In genomic region chr4:155187192-155187674, GRCm38 (mm10) we compare ENCODE assay signal across 8 mouse cellular contexts. TPM values are rescaled to one million over a fixed set of nuclear protein-coding genes. Genes with fewer than 3 reads are reported as not detected.
DNase-seq lines count a peak whose midpoint lies in the region; ATAC-seq and TF ChIP-seq lines count a peak whose summit lies in the region.
"Had no signal": no experiment of that assay in that cellular context is flagged by ENCODE, and none has a peak within 500 bp of the region (broad histone marks: within the 10 kb centered on the region; RNA-seq: fewer than 3 reads in every experiment).

No protein-coding gene starts in this region.

- WGBS in neural tube, embryonic 11.5 days: 26% methylated on average over 3 of the region's 3 CpGs
- WGBS in heart, embryonic 10.5 days: 29% methylated on average over 3 of the region's 3 CpGs
- WGBS in liver, embryonic 15.5 days (ENCODE audit: insufficient replicate concordance): 11% methylated on average over 3 of the region's 3 CpGs
- 57% methylated on average over 3 of the region's 3 CpGs for WGBS in stomach, postnatal 0 days

- H3K27me3 ChIP-seq in neural tube, embryonic 11.5 days (ENCODE audit: control insufficient read depth, insufficient read depth, low read length): no peaks in the 10 kb centered on the region
- no peaks in the 10 kb centered on the region for H3K27me3 ChIP-seq in heart, embryonic 10.5 days (ENCODE audit: insufficient read depth, poor library complexity, severe bottlenecking)
- H3K27me3 ChIP-seq in liver, embryonic 15.5 days: no peaks in the 10 kb centered on the region
- no peaks in the 10 kb centered on the region for H3K27me3 ChIP-seq in stomach, postnatal 0 days (ENCODE audit: control insufficient read depth, insufficient read depth, low read length)

- H3K27ac ChIP-seq in neural tube, embryonic 11.5 days (ENCODE audit: low read depth, low read length): 0 out of 2 replicates have a peak overlapping the region, but pooled peaks have one; percentile 34
- H3K27ac ChIP-seq in heart, embryonic 10.5 days: peak overlapping the region; percentile 77
- peak overlapping the region; percentile 38; the same call in 1 of the 2 replicates for H3K27ac ChIP-seq in liver, embryonic 15.5 days (replicated peaks)
- peak overlapping the region; percentile 49 for H3K27ac ChIP-seq in stomach, postnatal 0 days (replicated peaks)

- H3K4me3 ChIP-seq in neural tube, embryonic 11.5 days (ENCODE audit: low read depth, low read length): no peak overlapping the region
- H3K4me3 ChIP-seq in heart, embryonic 10.5 days: no peak overlapping the region
- no peak overlapping the region for H3K4me3 ChIP-seq in liver, embryonic 15.5 days (replicated peaks)
- H3K4me3 ChIP-seq in stomach, postnatal 0 days (ENCODE audit: low read depth, low read length): no peak overlapping the region
- H3K4me3 ChIP-seq: erythroblast, embryonic 14.5 days had no signal

- no peaks in the 10 kb centered on the region for H3K36me3 ChIP-seq in neural tube, embryonic 11.5 days (ENCODE audit: control insufficient read depth, insufficient read depth, low read length)
- no peaks in the 10 kb centered on the region for H3K36me3 ChIP-seq in heart, embryonic 10.5 days
- no peaks in the 10 kb centered on the region for H3K36me3 ChIP-seq in liver, embryonic 15.5 days (replicated peaks)
- H3K36me3 ChIP-seq in stomach, postnatal 0 days (ENCODE audit: control insufficient read depth, insufficient read depth, low read length): no peaks in the 10 kb centered on the region

- no peak for TF ChIP-seq EP300 in stomach, postnatal 0 days (optimal IDR thresholded peaks at IDR 0.05)

- H3K4me1 ChIP-seq in neural tube, embryonic 11.5 days (ENCODE audit: control insufficient read depth, insufficient read depth, low read length): peaks cover 55% of the 10 kb centered on the region
- H3K4me1 ChIP-seq in heart, embryonic 10.5 days: peaks cover 95% of the 10 kb centered on the region
- peaks cover 69% of the 10 kb centered on the region for H3K4me1 ChIP-seq in liver, embryonic 15.5 days (replicated peaks)
- peaks cover 36% of the 10 kb centered on the region for H3K4me1 ChIP-seq in stomach, postnatal 0 days (replicated peaks; ENCODE audit: control insufficient read depth, insufficient read depth)

- DNase-seq in neural tube, embryonic 11.5 days (ENCODE audit: low spot score): no peak
- DNase-seq in neural tube, embryonic 10.5 days (ENCODE audit: extremely low spot score, low spot score): no peak
- no peak for DNase-seq in heart, embryonic 10.5 days (ENCODE audit: low spot score)
- no peak for DNase-seq in stomach, postnatal 0 days (ENCODE audit: low spot score)
- no peak for DNase-seq in urinary bladder, adult 18-20 months (ENCODE audit: low spot score in 2 of 2)
- DNase-seq in T-cell, adult 2 months (ENCODE audit: low spot score): no peak

- no peak for TF ChIP-seq CTCF in stomach, postnatal 0 days (IDR thresholded peaks at IDR 0.05; ENCODE audit: low read depth)

- ATAC-seq in neural tube, embryonic 11.5 days (ENCODE audit: insufficient read depth, low FRiP score, low TSS enrichment): no peak
- peak; percentile 32; the same call in 1 of the 2 replicates for ATAC-seq in liver, embryonic 15.5 days (ENCODE audit: insufficient read depth)
- ATAC-seq in stomach, postnatal 0 days (ENCODE audit: low FRiP score, low TSS enrichment): 0 out of 2 replicates have a peak, but pooled peaks have one; percentile 8

- no peaks in the 10 kb centered on the region for H3K9me3 ChIP-seq in neural tube, embryonic 11.5 days (ENCODE audit: control insufficient read depth, low read length)
- no peaks in the 10 kb centered on the region for H3K9me3 ChIP-seq in heart, embryonic 10.5 days
- H3K9me3 ChIP-seq in liver, embryonic 15.5 days (replicated peaks): no peaks in the 10 kb centered on the region
- H3K9me3 ChIP-seq in stomach, postnatal 0 days (ENCODE audit: control insufficient read depth, low read length): no peaks in the 10 kb centered on the region

- H3K9ac ChIP-seq in neural tube, embryonic 11.5 days (ENCODE audit: low read length): no peak overlapping the region
- H3K9ac ChIP-seq in liver, embryonic 15.5 days: no peak overlapping the region
- H3K9ac ChIP-seq in stomach, postnatal 0 days (ENCODE audit: low read length): no peak overlapping the region

- 0 out of 2 replicates have a peak overlapping the region, but pooled peaks have one; percentile 9 for H3K4me2 ChIP-seq in neural tube, embryonic 11.5 days (ENCODE audit: low read depth)
- no peak overlapping the region for H3K4me2 ChIP-seq in liver, embryonic 15.5 days
- no peak overlapping the region for H3K4me2 ChIP-seq in stomach, postnatal 0 days (replicated peaks; ENCODE audit: low read depth)

RNA-seq across cellular contexts. Expression of gene Ski, which starts 35.2 kb away (rescaled TPM):
- 15.1 and 16.6 TPM in 2 replicates for polyA plus RNA-seq in neural tube, embryonic 11.5 days (2014; fragmentation: Nextera tagmentation; extraction: Ambion mirVana)
- 7.5 and 11.3 TPM in 2 replicates for polyA plus RNA-seq in heart, embryonic 10.5 days (2016; fragmentation: Nextera tagmentation; extraction: Ambion mirVana)
- polyA plus RNA-seq in liver, embryonic 15.5 days (2015; fragmentation: Nextera tagmentation; extraction: Ambion mirVana): 2.1 and 2.6 TPM in 2 replicates
- 9.7 and 10.8 TPM in 2 replicates for polyA plus RNA-seq in stomach, postnatal 0 days (2015; fragmentation: Nextera tagmentation; extraction: Ambion mirVana)
